Mouse (Mus musculus): ENCODE data around the gene Katnal1. TPM values are rescaled to one million over a fixed set of nuclear protein-coding genes. Genes with fewer than 3 reads are reported as not detected.

Katnal1 gene
- polyA plus RNA-seq, 1 experiment, result 1.2 TPM

GRCm38 (mm10) chr5:148924051-148924450, 5.1 kb downstream of the Katnal1 start:
- peaks cover 49% of the 10 kb centered on the region for H3K4me1 ChIP-seq (ENCODE audit: control insufficient read depth)
- H3K27me3 ChIP-seq (ENCODE audit: control insufficient read depth), result no peaks in the 10 kb centered on the region
- H3K36me3 ChIP-seq (ENCODE audit: control insufficient read depth), result peaks cover 61% of the 10 kb centered on the region
- H3K9me3 ChIP-seq (ENCODE audit: control insufficient read depth, low read length), result peaks cover 16% of the 10 kb centered on the region
- H3K4me3 ChIP-seq (replicated peaks), result no peak overlapping the region
- TF ChIP-seq GATA1 (IDR thresholded peaks at IDR 0.05; ENCODE audit: low read length) (no peak), TAL1 (IDR thresholded peaks at IDR 0.05; ENCODE audit: low read length) (no peak)

GRCm38 (mm10) chr5:148923408-148923807, 5.7 kb downstream of the Katnal1 start:
- no peaks in the 10 kb centered on the region for H3K27me3 ChIP-seq (ENCODE audit: control insufficient read depth)
- peaks cover 16% of the 10 kb centered on the region for H3K9me3 ChIP-seq (ENCODE audit: control insufficient read depth, low read length)
- H3K4me1 ChIP-seq (ENCODE audit: control insufficient read depth), result peaks cover 47% of the 10 kb centered on the region
- H3K4me3 ChIP-seq (replicated peaks), result no peak overlapping the region
- TF ChIP-seq GATA1 (IDR thresholded peaks at IDR 0.05; ENCODE audit: low read length) (no peak), TAL1 (IDR thresholded peaks at IDR 0.05; ENCODE audit: low read length) (no peak)
- peaks cover 68% of the 10 kb centered on the region for H3K36me3 ChIP-seq (ENCODE audit: control insufficient read depth)

- Histone ChIP-seq H3K36me3 (ENCODE audit: control insufficient read depth) (peaks cover 74% of the 10 kb centered on the region), H3K4me1 (ENCODE audit: control insufficient read depth) (peaks cover 41% of the 10 kb centered on the region), H3K4me3 (replicated peaks) (no peak overlapping the region), H3K27me3 (ENCODE audit: control insufficient read depth) (no peaks in the 10 kb centered on the region), H3K9me3 (ENCODE audit: control insufficient read depth, low read length) (peaks cover 16% of the 10 kb centered on the region)
- no peak for TF ChIP-seq GATA1 (IDR thresholded peaks at IDR 0.05; ENCODE audit: low read length)
- TF ChIP-seq TAL1 (IDR thresholded peaks at IDR 0.05; ENCODE audit: low read length), result no peak
Observed at GRCm38 (mm10) chr5:148922773-148923172, 6.3 kb downstream of the Katnal1 start.

- no peak overlapping the region for H3K4me3 ChIP-seq (replicated peaks)
- H3K9me3 ChIP-seq (ENCODE audit: control insufficient read depth, low read length), result peaks cover 14% of the 10 kb centered on the region
- H3K36me3 ChIP-seq (ENCODE audit: control insufficient read depth), result peaks cover 80% of the 10 kb centered on the region
- TF ChIP-seq GATA1 (IDR thresholded peaks at IDR 0.05; ENCODE audit: low read length), result no peak
- no peak for TF ChIP-seq TAL1 (IDR thresholded peaks at IDR 0.05; ENCODE audit: low read length)
- H3K4me1 ChIP-seq (ENCODE audit: control insufficient read depth), result peaks cover 6% of the 10 kb centered on the region
- no peaks in the 10 kb centered on the region for H3K27me3 ChIP-seq (ENCODE audit: control insufficient read depth)
Observed at GRCm38 (mm10) chr5:148918049-148918448, 11.1 kb downstream of the Katnal1 start.

- Histone ChIP-seq H3K4me1 (ENCODE audit: control insufficient read depth) (peaks cover 15% of the 10 kb centered on the region), H3K27me3 (ENCODE audit: control insufficient read depth) (no peaks in the 10 kb centered on the region), H3K9me3 (ENCODE audit: control insufficient read depth, low read length) (peaks cover 15% of the 10 kb centered on the region), H3K36me3 (ENCODE audit: control insufficient read depth) (peaks cover 91% of the 10 kb centered on the region), H3K4me3 (replicated peaks) (no peak overlapping the region)
- no peak for TF ChIP-seq GATA1 (IDR thresholded peaks at IDR 0.05; ENCODE audit: low read length)
- no peak for TF ChIP-seq TAL1 (IDR thresholded peaks at IDR 0.05; ENCODE audit: low read length)
Observed at GRCm38 (mm10) chr5:148916775-148917174, 12.3 kb downstream of the Katnal1 start.

GRCm38 (mm10) chr5:148912262-148912661, 16.9 kb downstream of the Katnal1 start:
- Histone ChIP-seq H3K4me3 (replicated peaks) (no peak overlapping the region), H3K36me3 (ENCODE audit: control insufficient read depth) (peaks cover 96% of the 10 kb centered on the region), H3K27me3 (ENCODE audit: control insufficient read depth) (no peaks in the 10 kb centered on the region), H3K4me1 (ENCODE audit: control insufficient read depth) (peaks cover 44% of the 10 kb centered on the region), H3K9me3 (ENCODE audit: control insufficient read depth, low read length) (peaks cover 15% of the 10 kb centered on the region)
- no peak for TF ChIP-seq TAL1 (IDR thresholded peaks at IDR 0.05; ENCODE audit: low read length)
- TF ChIP-seq GATA1 (IDR thresholded peaks at IDR 0.05; ENCODE audit: low read length), result no peak

GRCm38 (mm10) chr5:148910066-148910465, 19.1 kb downstream of the Katnal1 start:
- Histone ChIP-seq H3K9me3 (ENCODE audit: control insufficient read depth, low read length) (peaks cover 15% of the 10 kb centered on the region), H3K36me3 (ENCODE audit: control insufficient read depth) (peaks cover 93% of the 10 kb centered on the region), H3K4me1 (ENCODE audit: control insufficient read depth) (peaks cover 63% of the 10 kb centered on the region), H3K27me3 (ENCODE audit: control insufficient read depth) (no peaks in the 10 kb centered on the region), H3K4me3 (replicated peaks) (no peak overlapping the region)
- no peak for TF ChIP-seq TAL1 (IDR thresholded peaks at IDR 0.05; ENCODE audit: low read length)
- no peak for TF ChIP-seq GATA1 (IDR thresholded peaks at IDR 0.05; ENCODE audit: low read length)

- peaks cover 67% of the 10 kb centered on the region for H3K4me1 ChIP-seq (ENCODE audit: control insufficient read depth)
- peaks cover 92% of the 10 kb centered on the region for H3K36me3 ChIP-seq (ENCODE audit: control insufficient read depth)
- no peak overlapping the region for H3K4me3 ChIP-seq (replicated peaks)
- H3K27me3 ChIP-seq (ENCODE audit: control insufficient read depth), result no peaks in the 10 kb centered on the region
- H3K9me3 ChIP-seq (ENCODE audit: control insufficient read depth, low read length), result peaks cover 13% of the 10 kb centered on the region
- TF ChIP-seq TAL1 (IDR thresholded peaks at IDR 0.05; ENCODE audit: low read length) (no peak), GATA1 (IDR thresholded peaks at IDR 0.05; ENCODE audit: low read length) (no peak)
Observed at GRCm38 (mm10) chr5:148909402-148909801, 19.7 kb downstream of the Katnal1 start.

- Histone ChIP-seq H3K9me3 (ENCODE audit: control insufficient read depth, low read length) (peaks cover 9% of the 10 kb centered on the region), H3K36me3 (ENCODE audit: control insufficient read depth) (peaks cover 92% of the 10 kb centered on the region), H3K4me1 (ENCODE audit: control insufficient read depth) (peaks cover 71% of the 10 kb centered on the region)
Observed at GRCm38 (mm10) chr5:148909057-148909395, 20.1 kb downstream of the Katnal1 start.

More at GRCm38 (mm10) chr5:148909057-148909395, 20.1 kb downstream of the Katnal1 start:
- no peak for TF ChIP-seq TAL1 (IDR thresholded peaks at IDR 0.05; ENCODE audit: low read length)
- H3K4me3 ChIP-seq (replicated peaks), result no peak overlapping the region
- H3K27me3 ChIP-seq (ENCODE audit: control insufficient read depth), result no peaks in the 10 kb centered on the region

All from erythroblast, embryonic 14.5 days (primary cell).